Mouse (Mus musculus) brown adipose tissue, adult 24 weeks (tissue): Measurements from ENCODE around the gene Polr2h. TPM values are rescaled to one million over a fixed set of nuclear protein-coding genes. Genes with fewer than 3 reads are reported as not detected.

Experiments used
- H3K27ac ChIP-seq: fragments of 200-500 bp; replicated peaks from 2 replicates; pipeline ENCODE4 v1.5.1; 2012; ENCODE audit warnings: low read depth, mild to moderate bottlenecking, low read length
- H3K4me1 ChIP-seq: fragments of 200-500 bp; 2 replicates; pipeline ENCODE4 v1.6.1; 2012; ENCODE audit warnings: low read length, mixed read lengths; ENCODE audit not compliant: control insufficient read depth, insufficient read depth, insufficient read length
- H3K4me3 ChIP-seq: fragments of 200-500 bp; 2 replicates; pipeline ENCODE4 v1.5.1; 2012; ENCODE audit warnings: low read depth, mild to moderate bottlenecking, low read length, moderate library complexity; ENCODE audit not compliant: insufficient read depth
- polyA plus RNA-seq: library from polyadenylated mRNA; stranded (reverse); fragments of >200 nt; gene quantifications from 2 replicates; pipeline ENCODE4 v1.2.4, GENCODE M21; 2012; ENCODE audit not compliant: missing spikeins, insufficient read depth, insufficient read length

Polr2h gene
- polyA plus RNA-seq, 1 experiment = 22.7 TPM

GRCm38 (mm10) chr16:20750518-20750917, 33.1 kb downstream of the Polr2h start:
- Histone ChIP-seq H3K4me1 (no peaks in the 10 kb centered on the region), H3K4me3 (no peak overlapping the region), H3K27ac (no peak overlapping the region)

- H3K27ac ChIP-seq = no peak overlapping the region
- no peaks in the 10 kb centered on the region for H3K4me1 ChIP-seq
- no peak overlapping the region for H3K4me3 ChIP-seq
Measured at GRCm38 (mm10) chr16:20756052-20756451, 38.6 kb downstream of the Polr2h start.

GRCm38 (mm10) chr16:20757385-20757784, 39.9 kb downstream of the Polr2h start:
- Histone ChIP-seq H3K4me1 (no peaks in the 10 kb centered on the region), H3K27ac (no peak overlapping the region), H3K4me3 (no peak overlapping the region)

- Histone ChIP-seq H3K4me3 (no peak overlapping the region), H3K27ac (no peak overlapping the region), H3K4me1 (no peaks in the 10 kb centered on the region)
Measured at GRCm38 (mm10) chr16:20761681-20762080, 44.2 kb downstream of the Polr2h start.

- no peak overlapping the region for H3K4me3 ChIP-seq
- H3K27ac ChIP-seq = no peak overlapping the region
- no peaks in the 10 kb centered on the region for H3K4me1 ChIP-seq
Measured at GRCm38 (mm10) chr16:20765244-20765643, 47.8 kb downstream of the Polr2h start.

Other genes with a start within 250 kb of the Polr2h start
- gene Eif2b5, start 218.8 kb upstream of the Polr2h start, polyA plus RNA-seq = 35.8 and 42.2 TPM in 2 replicates
- 19.9 and 25.2 TPM in 2 replicates for gene Dvl3, start 200.7 kb upstream of the Polr2h start, polyA plus RNA-seq
- 73.6 and 86.4 TPM in 2 replicates for gene Ap2m1, start 182.2 kb upstream of the Polr2h start, polyA plus RNA-seq
- 43.3 and 44.3 TPM in 2 replicates for gene Abcf3, start 169.1 kb upstream of the Polr2h start, polyA plus RNA-seq
- gene Vwa5b2, start 128.2 kb upstream of the Polr2h start, polyA plus RNA-seq = not detected in 2 replicates
- gene Eef1akmt4, start 106.1 kb upstream of the Polr2h start, polyA plus RNA-seq = 3.6 and 8.2 TPM in 2 replicates
- gene Gm49333, start 106.1 kb upstream of the Polr2h start, polyA plus RNA-seq = not detected in 2 replicates
- 15.9 and 17.3 TPM in 2 replicates for gene Alg3, start 105.9 kb upstream of the Polr2h start, polyA plus RNA-seq
- gene Camk2n2, start 96.4 kb upstream of the Polr2h start, polyA plus RNA-seq = 0.88 and 4.0 TPM in 2 replicates
- gene Ece2, start 87.8 kb upstream of the Polr2h start, polyA plus RNA-seq = not detected in 2 replicates
- gene Psmd2, start 66.0 kb upstream of the Polr2h start, polyA plus RNA-seq = 120 and 145 TPM in 2 replicates
- gene Eif4g1, start 49.4 kb upstream of the Polr2h start, polyA plus RNA-seq = 168 and 178 TPM in 2 replicates
- 1.5 and 3.8 TPM in 2 replicates for gene Fam131a, start 24.4 kb upstream of the Polr2h start, polyA plus RNA-seq
- 0.67 TPM in 1 of 2 replicates, not detected in the other for gene Clcn2, start 81 bp downstream of the Polr2h start, polyA plus RNA-seq
- 0.71 and 0.88 TPM in 2 replicates for gene Chrd, start 15.5 kb downstream of the Polr2h start, polyA plus RNA-seq
- gene Thpo, start 16.8 kb downstream of the Polr2h start, polyA plus RNA-seq = not detected in 2 replicates